Mouse (Mus musculus) lung, postnatal 0 days (tissue): Measurements from ENCODE around the gene Plxnd1.

Source experiments
- CTCF ChIP-seq: IDR thresholded peaks from 2 replicates; pipeline ENCODE4 v1.5.1; 2016; ENCODE audit warnings: antibody characterized with exemption, mild to moderate bottlenecking
- EP300 ChIP-seq: IDR thresholded peaks from 2 replicates; pipeline ENCODE4 v1.6.1; 2016; ENCODE audit warnings: antibody characterized with exemption, mild to moderate bottlenecking, control low read depth

- TF ChIP-seq EP300 (no peak), CTCF (no peak)
Observed at GRCm38 (mm10) chr6:116002311-116003104, 7.7 kb upstream of the Plxnd1 start.
